Mouse (Mus musculus) kidney, adult 2 months (tissue): ENCODE results near the gene Lrp3.

Source experiments
- CTCF ChIP-seq: fragments of 200-500 bp; conservative IDR thresholded peaks from 2 replicates; pipeline ENCODE4 v1.5.1; 2011; ENCODE audit warnings: low read depth, mild to moderate bottlenecking, control low read depth, low read length, moderate library complexity, mixed read lengths; ENCODE audit not compliant: insufficient read depth, insufficient read length
- POLR2A ChIP-seq: fragments of 200-500 bp; IDR thresholded peaks from one replicate; pipeline ENCODE4 v1.6.1; 2011; ENCODE audit warnings: low read depth, low read length, control low read depth

DNA sequence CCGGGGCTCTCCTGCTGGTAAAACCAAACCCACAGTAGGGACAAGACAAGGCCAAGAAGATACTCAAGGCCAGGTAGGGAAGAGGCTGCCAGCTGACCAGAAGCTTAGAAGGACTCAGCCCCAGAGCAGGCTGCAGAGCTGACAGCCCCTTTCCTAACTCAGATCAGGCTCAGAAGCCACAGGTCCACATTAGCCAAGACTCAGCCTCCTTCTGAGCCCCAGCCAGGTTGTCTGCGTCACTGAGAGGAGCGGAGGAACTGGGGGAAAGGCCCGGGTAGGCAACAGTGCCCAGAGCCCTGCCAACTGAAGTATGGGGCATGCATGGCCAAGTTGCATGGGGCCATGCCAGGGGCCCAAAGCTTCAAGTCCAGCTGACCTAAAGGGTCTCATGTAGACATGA, 42.8 kb downstream of the Lrp3 start:
- TF ChIP-seq CTCF (no peak), POLR2A (no peak)
